Mouse (Mus musculus): ENCODE measurements around the gene Gipc3.

DNA sequence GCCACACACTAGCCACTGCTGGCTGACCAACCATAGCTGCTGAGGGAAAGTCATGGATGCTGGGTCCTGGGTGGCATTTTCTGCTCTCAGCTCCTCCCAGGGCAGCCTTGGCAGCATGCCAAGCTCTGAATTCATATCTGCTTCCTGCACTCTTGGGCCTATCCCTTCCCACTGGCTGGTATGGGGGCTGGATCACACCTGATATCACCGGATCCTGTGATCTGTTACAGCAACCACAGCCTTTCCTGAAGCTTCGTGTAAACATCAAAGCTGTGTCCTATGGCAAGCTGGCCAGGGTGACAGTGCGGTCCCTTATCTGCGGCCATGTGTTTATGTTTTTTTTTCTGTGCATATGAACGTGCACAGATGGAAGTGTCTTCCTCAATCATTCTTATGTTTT is 39.0 kb upstream of the Gipc3 start:
- TF ChIP-seq CTCF (IDR thresholded peaks at IDR 0.05; ENCODE audit: extremely low read depth, insufficient read length, insufficient replicate concordance, low read depth, low read length) (no peak), POLR2A (IDR thresholded peaks at IDR 0.05; ENCODE audit: low read depth, low read length) (no peak)
